Mouse (Mus musculus) heart, embryonic 11.5 days (tissue): ENCODE measurements around the gene Crtc2. TPM values are rescaled to one million over a fixed set of nuclear protein-coding genes. Genes with fewer than 3 reads are reported as not detected.
A peak's percentile ranks its signal among the peaks of the same experiment; 100 is the strongest.

ENCODE experiments used
- ATAC-seq: fragments of 200-750 bp; cut with Nextera tagmentation; replicated peaks from 2 replicates; pipeline ENCODE4 v1.8.0; 2017; ENCODE audit warnings: moderate library complexity; ENCODE audit not compliant: insufficient number of reproducible peaks, low FRiP score, low TSS enrichment
- H3K27ac ChIP-seq: fragments of 300-500 bp; sonication (generic); 2 replicates; pipeline ENCODE4 v1.5.1; 2014; ENCODE audit warnings: mild to moderate bottlenecking, low read depth, low read length
- H3K27me3 ChIP-seq: fragments of 300-500 bp; sonication (generic); 2 replicates; pipeline ENCODE4 v1.6.1; 2014; ENCODE audit warnings: mild to moderate bottlenecking, low read length, mixed read lengths; ENCODE audit not compliant: control insufficient read depth, insufficient read depth
- H3K36me3 ChIP-seq: fragments of 300-500 bp; sonication (generic); 2 replicates; pipeline ENCODE4 v1.6.1; 2014; ENCODE audit warnings: mild to moderate bottlenecking, low read length, moderate library complexity, mixed read lengths; ENCODE audit not compliant: control insufficient read depth, insufficient read depth
- H3K4me1 ChIP-seq: fragments of 300-500 bp; sonication (generic); 2 replicates; pipeline ENCODE4 v1.6.1; 2014; ENCODE audit warnings: low read length; ENCODE audit not compliant: control insufficient read depth, insufficient read depth
- H3K4me2 ChIP-seq: fragments of 300-500 bp; sonication (generic); 2 replicates; pipeline ENCODE4 v1.6.1; 2014; ENCODE audit warnings: mild to moderate bottlenecking, moderate library complexity
- H3K4me3 ChIP-seq: fragments of 300-500 bp; sonication (generic); 2 replicates; pipeline ENCODE4 v1.5.1; 2014; ENCODE audit warnings: low read depth, low read length
- H3K9ac ChIP-seq: fragments of 300-500 bp; sonication (generic); 2 replicates; pipeline ENCODE4 v1.6.1; 2014; ENCODE audit warnings: mild to moderate bottlenecking, low read depth, low read length, moderate library complexity
- H3K9me3 ChIP-seq: fragments of 300-500 bp; sonication (generic); replicated peaks from 2 replicates; pipeline ENCODE4 v1.6.1; 2016; ENCODE audit warnings: low read length; ENCODE audit not compliant: control insufficient read depth
- WGBS: fragments of 180-500 bp; shearing (Covaris S2); extraction: QIAGEN DNeasy Blood & Tissue Kit; methylation state at CpG from one replicate; pipeline ENCODE4 v1.1.7; 2014; ENCODE audit not compliant: insufficient replicate concordance; 5-methylcytosine and 5-hydroxymethylcytosine counted together
- polyA plus RNA-seq: library from polyadenylated mRNA; unstranded; fragments of >200 nt; fragmentation: Nextera tagmentation; extraction: Ambion mirVana; gene quantifications from 2 replicates; pipeline ENCODE4 v1.2.1, GENCODE M21; 2014

The Crtc2 gene
- polyA plus RNA-seq, 1 experiment from 2014 or later, result 11.6 TPM

DNA sequence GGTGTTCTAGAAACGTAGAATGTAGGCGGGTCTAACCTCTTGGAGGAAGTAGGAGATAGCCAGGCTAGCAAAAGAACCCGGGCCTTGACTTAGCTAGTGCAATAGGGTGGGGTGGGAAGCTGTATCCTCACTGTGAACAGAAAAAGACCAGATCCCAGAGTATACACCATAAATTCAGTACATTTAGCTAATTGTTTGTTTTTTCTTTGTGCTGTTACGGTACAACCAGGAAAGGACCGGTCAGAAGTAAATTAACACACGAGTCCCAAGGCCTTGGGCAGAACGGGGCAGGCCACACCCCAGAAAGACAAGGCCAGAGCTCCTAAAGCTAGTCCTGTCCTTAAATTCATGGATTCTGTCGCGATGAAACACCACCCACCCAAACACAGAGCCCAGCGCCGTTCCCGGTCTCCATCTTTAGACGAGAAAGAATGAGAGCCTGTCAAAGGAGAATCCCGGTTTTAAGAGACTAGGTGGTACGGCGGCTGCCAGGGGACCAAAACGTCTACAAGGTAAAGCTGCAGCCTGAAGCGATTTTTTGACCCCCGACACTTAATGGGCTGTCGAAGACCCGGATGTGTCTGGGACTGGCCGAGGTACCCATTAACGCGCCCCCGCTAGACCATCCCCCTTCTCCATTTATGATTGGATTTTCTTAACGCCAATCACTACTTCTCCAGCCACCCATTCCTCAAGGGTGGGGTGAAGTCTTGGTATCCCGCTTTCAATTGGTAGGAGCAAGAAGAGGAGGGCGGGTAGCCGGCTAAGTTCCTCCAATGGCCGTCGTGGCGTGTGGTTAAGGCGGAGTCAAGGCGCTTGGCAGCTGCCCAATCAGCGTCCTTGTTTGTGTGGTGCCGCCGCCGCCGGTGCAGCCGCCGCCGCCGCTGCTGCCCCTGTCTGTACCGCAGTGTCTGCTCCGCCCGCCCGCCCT lies 38.6 kb downstream of the Crtc2 start, which contains the start of gene Gatad2b:
Gene Gatad2b, plus strand, starts transcription at position 834 of the 931 bp plus-strand sequence.
- Histone ChIP-seq H3K27me3 (no peaks in the 10 kb centered on the region), H3K9me3 (no peaks in the 10 kb centered on the region), H3K4me1 (peaks cover 11% of the 10 kb centered on the region), H3K9ac (peak within 1 kb of the TSS; percentile 90), H3K36me3 (no peaks in the 10 kb centered on the region), H3K27ac (peak within 1 kb of the TSS; percentile 97), H3K4me3 (peak within 1 kb of the TSS; percentile 83), H3K4me2 (peak within 1 kb of the TSS; percentile 76)
- WGBS, result under 1% methylated on average over 47 of the region's 47 CpGs
- ATAC-seq, result peak; percentile 98

DNA sequence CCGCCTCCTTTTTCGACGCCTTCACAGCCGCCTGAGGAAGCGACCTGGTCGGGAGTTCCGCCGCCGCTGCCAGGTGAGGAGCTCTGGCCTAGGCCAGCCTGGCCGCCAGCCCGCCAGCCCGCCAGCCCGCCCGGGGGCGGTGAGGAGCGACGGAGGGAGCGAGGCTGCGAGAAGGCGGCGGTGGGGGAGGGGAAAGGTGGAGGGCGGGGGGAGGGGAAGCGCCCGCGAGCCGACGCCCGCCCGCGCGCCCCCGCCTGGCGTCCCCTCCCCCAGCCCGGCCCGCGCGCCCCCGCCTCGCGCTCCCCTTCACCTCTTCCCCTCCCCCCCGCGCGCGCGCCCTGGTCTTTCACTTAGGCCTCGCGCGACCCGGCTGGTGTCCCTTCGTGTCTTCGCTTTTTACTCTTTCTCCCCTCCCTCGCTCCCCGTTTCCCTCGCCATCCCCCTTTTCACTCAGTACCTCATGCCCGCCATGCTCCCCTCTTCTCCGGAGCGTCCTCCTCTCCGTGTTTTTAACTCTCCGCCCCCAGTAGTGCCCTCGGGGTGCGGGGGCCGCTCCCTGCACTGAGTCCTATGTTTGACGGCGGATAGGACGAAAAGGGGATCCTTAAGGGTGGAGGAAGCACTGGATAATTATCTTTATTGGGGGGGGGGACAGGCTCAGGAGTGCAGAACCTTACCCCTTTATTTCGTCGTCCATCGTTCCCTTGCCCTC lies 39.5 kb downstream of the Crtc2 start:
- H3K9me3 ChIP-seq, result no peaks in the 10 kb centered on the region
- WGBS, result under 1% methylated on average over 31 of the region's 68 CpGs
- peak overlapping the region; percentile 76 for H3K4me2 ChIP-seq
- H3K27me3 ChIP-seq, result no peaks in the 10 kb centered on the region
- no peaks in the 10 kb centered on the region for H3K36me3 ChIP-seq
- peak overlapping the region; percentile 97 for H3K27ac ChIP-seq
- peak overlapping the region; percentile 83 for H3K4me3 ChIP-seq
- H3K4me1 ChIP-seq, result peaks cover 11% of the 10 kb centered on the region
- ATAC-seq, result peak; percentile 29
- H3K9ac ChIP-seq, result peak overlapping the region; percentile 90

DNA sequence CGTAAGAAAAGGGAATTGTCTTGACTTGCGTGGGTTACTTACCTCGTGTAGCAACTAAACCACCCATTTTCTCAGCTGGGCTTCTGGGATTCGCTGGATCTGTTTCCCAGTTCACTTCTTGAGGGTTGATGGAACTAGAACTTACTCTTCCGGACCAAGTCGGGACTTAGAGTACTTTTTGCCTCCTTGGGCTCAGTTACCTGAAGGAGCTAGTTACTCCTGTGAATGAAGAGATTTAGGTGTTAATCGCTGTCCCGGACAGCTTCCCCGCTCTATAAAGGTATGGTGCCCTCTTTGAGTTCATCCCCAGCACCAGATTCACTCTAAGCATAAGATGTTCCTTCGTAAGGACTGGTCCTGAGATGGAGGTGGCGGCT lies 40.1 kb downstream of the Crtc2 start:
- H3K4me1 ChIP-seq, result peaks cover 11% of the 10 kb centered on the region
- ATAC-seq, result no peak
- peak overlapping the region; percentile 90 for H3K9ac ChIP-seq
- no peaks in the 10 kb centered on the region for H3K27me3 ChIP-seq
- H3K9me3 ChIP-seq, result no peaks in the 10 kb centered on the region
- H3K27ac ChIP-seq, result peak overlapping the region; percentile 97
- WGBS, result 3% methylated on average over 11 of the region's 11 CpGs
- peak overlapping the region; percentile 83 for H3K4me3 ChIP-seq
- peak overlapping the region; percentile 76 for H3K4me2 ChIP-seq
- H3K36me3 ChIP-seq, result no peaks in the 10 kb centered on the region

DNA sequence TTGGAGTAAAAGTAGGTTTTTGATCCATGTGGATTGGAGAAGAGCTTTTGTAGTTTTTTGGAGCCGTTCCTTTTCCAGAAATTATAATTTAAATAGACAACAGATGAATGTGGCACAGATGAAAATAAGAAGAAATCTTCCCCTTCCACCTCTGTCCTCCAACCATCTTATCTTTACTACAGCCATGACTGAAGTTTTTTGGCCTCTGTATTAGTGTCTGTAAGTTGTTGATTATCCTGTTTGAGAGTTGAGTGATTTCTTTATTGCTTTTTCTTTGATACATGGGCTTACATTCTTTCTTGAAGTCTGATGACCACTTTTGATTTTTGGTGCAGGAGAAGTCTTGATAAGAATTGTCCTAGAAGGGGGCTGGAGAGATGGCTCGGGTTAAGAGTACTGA lies 40.7 kb downstream of the Crtc2 start:
- Histone ChIP-seq H3K27ac (no peak overlapping the region), H3K9ac (no peak overlapping the region)

DNA sequence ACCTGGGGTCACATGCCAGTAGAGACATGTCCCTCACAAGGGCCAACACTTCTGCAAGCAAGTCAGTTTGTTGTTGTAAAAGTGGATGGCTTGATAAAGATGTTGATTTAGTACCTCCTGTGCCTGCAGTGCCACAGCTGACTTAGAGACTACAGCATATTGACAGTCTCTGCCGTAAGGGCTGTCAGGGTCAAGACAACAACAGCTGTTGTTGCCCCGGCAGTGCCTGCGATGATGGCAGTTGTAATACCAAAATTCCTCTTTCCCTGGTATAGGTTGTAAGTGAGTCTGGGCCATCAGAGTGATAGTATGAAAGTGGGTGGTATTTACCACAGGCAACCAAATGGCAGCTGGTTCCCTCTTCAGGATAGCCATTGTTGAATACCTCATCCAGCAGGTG lies 51.8 kb downstream of the Crtc2 start:
- H3K4me2 ChIP-seq, result no peak overlapping the region
- H3K36me3 ChIP-seq, result no peaks in the 10 kb centered on the region
- 68% methylated on average over 3 of the region's 3 CpGs for WGBS
- H3K9ac ChIP-seq, result no peak overlapping the region
- no peak for ATAC-seq
- no peaks in the 10 kb centered on the region for H3K4me1 ChIP-seq
- no peak overlapping the region for H3K27ac ChIP-seq
- no peaks in the 10 kb centered on the region for H3K9me3 ChIP-seq
- no peaks in the 10 kb centered on the region for H3K27me3 ChIP-seq
- H3K4me3 ChIP-seq, result no peak overlapping the region

More for the DNA sequence above, 40.7 kb downstream of the Crtc2 start:
- peak overlapping the region; percentile 83 for H3K4me3 ChIP-seq
- no peak for ATAC-seq
- no peaks in the 10 kb centered on the region for H3K36me3 ChIP-seq
- H3K27me3 ChIP-seq, result no peaks in the 10 kb centered on the region
- H3K4me1 ChIP-seq, result peaks cover 11% of the 10 kb centered on the region
- no peaks in the 10 kb centered on the region for H3K9me3 ChIP-seq
- peak overlapping the region; percentile 76 for H3K4me2 ChIP-seq
- 57% methylated on average over 2 of the region's 2 CpGs for whole genome bisulfite sequencing

DNA sequence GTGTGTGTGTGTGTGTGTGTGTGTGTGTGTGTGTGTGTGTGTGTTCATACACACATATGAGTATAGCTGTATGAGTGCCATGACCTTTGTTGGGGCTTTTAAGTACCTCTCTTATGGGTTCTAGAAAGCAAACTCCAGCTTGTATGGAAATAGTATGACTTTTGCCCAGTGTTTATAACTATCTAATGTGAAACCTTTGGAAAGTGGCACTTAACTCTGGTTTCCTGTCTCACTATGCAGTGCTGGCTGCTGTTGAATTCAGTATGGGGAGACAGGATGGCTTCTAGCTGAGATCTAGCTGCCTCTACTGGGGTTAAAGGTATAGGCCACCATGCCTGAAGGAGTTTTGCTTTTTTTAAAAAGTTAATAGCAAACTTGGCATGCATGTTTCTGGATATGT lies 55.6 kb downstream of the Crtc2 start:
- no peak overlapping the region for H3K9ac ChIP-seq
- H3K4me3 ChIP-seq, result no peak overlapping the region
- no peak overlapping the region for H3K4me2 ChIP-seq
- H3K27ac ChIP-seq, result no peak overlapping the region
- H3K9me3 ChIP-seq, result no peaks in the 10 kb centered on the region
- no peaks in the 10 kb centered on the region for H3K4me1 ChIP-seq
- H3K36me3 ChIP-seq, result no peaks in the 10 kb centered on the region
- no peaks in the 10 kb centered on the region for H3K27me3 ChIP-seq
- no peak for ATAC-seq

DNA sequence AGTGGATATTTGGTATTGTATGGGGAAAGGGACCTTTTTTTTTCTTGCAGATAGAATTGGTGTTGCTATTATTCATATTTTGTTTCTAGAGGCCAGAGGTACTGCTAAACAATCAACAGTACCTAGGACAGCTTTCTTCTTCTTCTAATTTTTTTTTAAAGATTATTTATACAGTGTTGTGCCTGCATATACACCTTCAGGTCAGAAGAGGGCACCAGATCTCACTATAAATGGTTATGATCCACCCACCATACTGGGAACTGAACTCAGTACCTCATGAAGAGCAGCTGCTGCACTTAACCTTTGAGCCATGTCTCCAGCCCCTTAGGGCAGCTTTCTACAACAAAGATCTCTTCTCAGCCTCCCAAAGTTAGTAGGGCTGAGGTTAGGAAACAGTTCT lies 59.4 kb downstream of the Crtc2 start:
- ATAC-seq, result no peak

More for the DNA sequence above, 59.4 kb downstream of the Crtc2 start:
- Histone ChIP-seq H3K4me3 (no peak overlapping the region), H3K4me2 (no peak overlapping the region), H3K27ac (no peak overlapping the region), H3K4me1 (no peaks in the 10 kb centered on the region), H3K9me3 (no peaks in the 10 kb centered on the region), H3K36me3 (no peaks in the 10 kb centered on the region), H3K27me3 (no peaks in the 10 kb centered on the region), H3K9ac (no peak overlapping the region)
